Mouse (Mus musculus): ENCODE measurements at regions not wholly inside any gene's neighbourhood (a gene's known extent, or its start where the extent isn't known, plus 50 kb on each side); places are given as distances from the start of the nearest gene placed in this dataset.

- peak; percentile 54 to 70 for DNase-seq
Measured at GRCm38 (mm10) chr6:143373686-143374273, 206.8 kb downstream of the Etnk1 start.

- no peak for DNase-seq
Measured at GRCm38 (mm10) chr6:143375951-143376713, 209.1 kb downstream of the Etnk1 start.

- no peak for DNase-seq
Measured at GRCm38 (mm10) chr6:143377121-143377520, 210.1 kb downstream of the Etnk1 start.

GRCm38 (mm10) chr6:143378126-143378525, 211.1 kb downstream of the Etnk1 start:
- no peak for DNase-seq

DNA sequence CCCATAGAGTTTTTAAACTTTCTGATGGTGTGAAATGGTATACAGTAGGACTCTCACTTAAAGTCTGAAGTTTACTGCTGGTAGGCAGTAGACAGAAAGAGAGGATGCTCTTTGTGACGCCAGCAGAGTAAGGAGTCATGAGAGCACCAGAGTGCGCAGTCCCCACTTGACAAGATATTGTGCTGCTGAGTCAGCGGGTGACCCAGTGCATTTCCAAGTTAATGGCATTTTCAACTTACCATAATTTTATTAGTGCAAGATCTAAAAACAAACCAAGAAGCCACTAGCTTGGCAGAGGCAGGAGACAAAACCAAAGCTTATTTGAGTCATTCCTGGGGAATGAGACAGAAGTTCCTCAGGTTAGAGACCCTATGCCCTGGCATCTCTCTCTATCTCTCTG, 213.5 kb downstream of the Etnk1 start:
- no peak for DNase-seq

- no peak for DNase-seq
Measured at GRCm38 (mm10) chr6:143386597-143387450, 219.8 kb downstream of the Etnk1 start.

DNA sequence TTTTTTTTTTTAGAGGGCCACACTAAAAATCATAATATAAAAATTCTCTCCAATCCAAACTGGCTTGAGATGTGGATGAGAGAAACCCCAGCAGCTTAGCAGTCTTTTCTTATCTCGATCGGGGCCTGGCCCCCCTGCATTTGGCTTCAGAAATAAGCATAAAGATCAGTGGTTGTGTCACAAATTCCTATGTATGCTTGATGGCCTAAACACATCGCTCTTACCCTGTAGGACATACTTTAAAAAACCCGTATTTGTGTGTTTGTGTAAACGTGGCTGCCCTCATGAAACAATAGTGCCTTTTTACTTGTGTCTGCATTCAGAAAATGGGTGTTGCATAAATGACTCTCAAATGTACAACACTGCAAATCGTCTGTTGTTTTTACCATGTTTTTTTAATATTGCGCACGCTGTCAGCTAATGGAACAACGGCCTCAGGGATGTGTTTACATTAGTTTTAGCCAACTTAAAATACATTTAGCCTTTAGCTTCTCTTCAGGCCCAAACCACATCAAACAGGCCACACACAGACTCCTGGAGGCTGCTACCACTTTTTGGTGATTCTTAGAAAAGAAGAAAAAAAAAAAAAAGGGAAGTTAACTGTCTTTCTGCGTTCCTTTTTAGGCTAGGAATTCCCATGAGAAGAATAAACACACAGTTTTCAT, 226.7 kb downstream of the Etnk1 start:
- no peak for DNase-seq

DNA sequence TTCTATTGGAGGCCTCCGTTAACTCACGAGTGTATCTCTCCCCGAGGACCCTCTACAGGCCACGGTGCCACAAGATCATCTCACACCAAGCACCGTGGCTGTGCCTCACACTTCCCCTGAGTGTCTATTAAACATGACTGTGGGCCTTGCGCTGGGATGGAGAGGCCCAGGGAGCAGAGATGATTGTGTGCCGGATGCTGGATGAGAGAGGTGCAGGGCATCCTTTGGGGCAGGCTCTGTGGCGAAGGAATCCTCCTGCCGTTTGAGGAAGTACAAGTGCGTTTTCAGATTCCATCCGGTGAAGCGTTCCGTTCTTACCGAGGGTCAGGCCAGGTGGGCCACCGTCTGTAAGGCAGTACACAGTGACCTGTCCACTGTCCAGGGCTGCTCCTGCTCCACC, 227.4 kb downstream of the Etnk1 start:
- no peak for DNase-seq

- no peak for DNase-seq
Measured at GRCm38 (mm10) chr6:143401436-143401835, 234.4 kb downstream of the Etnk1 start.

GRCm38 (mm10) chr6:143401921-143402320, 234.9 kb downstream of the Etnk1 start:
- DNase-seq, result no peak

DNA sequence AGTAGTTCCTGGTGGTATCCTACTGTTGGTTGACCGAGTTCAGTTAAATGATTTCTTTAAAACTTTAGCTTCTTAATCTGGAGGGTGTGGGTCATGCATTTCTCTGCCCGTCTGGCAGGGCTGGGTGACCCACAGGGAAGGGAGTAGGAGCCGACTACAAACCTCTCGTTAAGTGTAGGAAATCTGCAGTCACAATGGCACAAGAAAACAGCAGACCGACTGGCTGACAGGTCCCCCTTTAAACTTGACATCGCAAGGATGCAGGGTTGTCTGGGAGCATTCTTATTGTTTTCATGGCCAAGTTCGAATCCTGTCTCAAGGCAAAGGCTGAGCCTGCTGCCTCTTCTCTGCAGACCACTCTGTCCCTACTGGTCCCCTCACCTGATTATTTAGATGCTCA, 235.7 kb downstream of the Etnk1 start:
- no peak for DNase-seq

- DNase-seq, result no peak
Measured at GRCm38 (mm10) chr6:143404521-143404920, 237.5 kb downstream of the Etnk1 start.

DNA sequence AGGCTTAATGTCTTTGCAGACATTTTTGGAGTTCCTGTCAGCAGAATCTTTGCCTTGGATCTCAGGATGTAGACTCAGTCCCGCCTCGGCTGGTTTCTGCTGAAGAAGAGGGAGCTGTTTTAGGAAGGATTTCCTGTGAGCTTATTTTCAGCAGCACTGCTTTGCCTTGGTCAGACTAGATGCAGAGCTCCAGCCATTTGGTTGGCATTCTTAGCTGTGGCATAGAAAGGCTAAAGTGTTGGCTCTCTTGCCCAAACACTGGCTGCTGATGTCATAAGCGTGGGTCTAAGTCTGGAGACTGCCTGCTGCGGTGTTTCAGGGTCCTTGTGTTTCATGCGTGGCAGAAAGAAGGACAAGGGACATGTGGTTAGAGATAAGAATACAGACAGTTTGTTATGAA, 245.0 kb downstream of the Etnk1 start:
- no peak for DNase-seq

- no peak for DNase-seq
Measured at GRCm38 (mm10) chr6:143412721-143413120, 245.7 kb downstream of the Etnk1 start.

DNA sequence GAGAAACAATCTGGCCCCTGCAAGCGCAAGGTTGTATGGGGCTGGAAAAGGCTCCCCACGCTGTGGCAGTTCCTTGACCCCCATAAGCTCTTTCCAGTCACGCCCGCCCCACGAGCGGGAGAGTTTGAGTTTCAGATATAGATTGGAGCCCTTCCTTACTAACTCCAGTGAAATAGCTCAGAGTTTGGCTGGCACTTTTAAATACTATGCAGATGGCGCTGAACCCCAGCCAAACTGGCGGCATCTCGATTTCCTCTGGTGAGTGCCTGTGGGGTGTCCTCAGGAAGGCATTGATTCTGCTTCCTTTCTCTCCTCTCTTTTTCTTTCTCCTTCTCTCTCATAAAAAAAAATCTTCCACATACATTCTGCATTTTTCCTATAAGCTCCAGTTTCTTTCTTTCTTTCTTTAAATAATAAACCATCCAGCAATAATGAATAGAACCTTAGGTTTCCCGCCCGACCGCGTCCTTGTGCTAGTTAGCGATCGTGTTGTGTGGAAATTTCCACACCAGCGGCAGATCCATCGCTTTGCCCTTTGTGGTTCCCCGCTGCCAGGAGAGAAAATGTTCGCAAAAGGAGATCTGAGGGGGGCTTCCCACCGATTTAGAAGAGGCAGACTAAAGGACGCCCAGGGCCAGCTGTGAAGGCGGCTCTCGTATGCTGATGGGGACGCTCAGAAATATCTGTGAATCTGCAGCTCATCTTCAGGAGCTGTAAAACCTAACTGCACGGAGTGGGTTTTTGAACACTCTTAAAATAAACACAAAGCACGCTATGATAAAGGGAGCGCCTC, 247.8 kb downstream of the Etnk1 start:
- no peak for DNase-seq

DNA sequence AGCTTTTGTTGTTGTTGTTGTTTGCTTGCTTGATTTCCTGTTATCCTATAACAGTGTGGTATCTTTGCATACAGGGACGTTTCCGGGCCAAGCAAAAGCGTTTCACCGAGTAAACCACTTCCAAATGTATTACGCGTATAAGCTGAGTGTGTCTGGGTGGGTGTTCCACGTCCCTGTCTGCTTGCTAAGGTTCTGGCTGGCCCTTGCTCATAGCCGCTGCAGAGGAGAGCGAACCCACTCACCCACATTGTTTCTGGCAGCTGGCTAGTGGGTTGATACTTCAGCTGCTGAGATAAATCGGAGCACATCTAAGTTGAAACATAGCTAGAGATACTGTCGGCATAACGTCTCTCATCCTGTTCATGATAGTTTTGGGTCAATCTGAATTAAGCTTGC, 248.4 kb downstream of the Etnk1 start:
- no peak for DNase-seq

DNA sequence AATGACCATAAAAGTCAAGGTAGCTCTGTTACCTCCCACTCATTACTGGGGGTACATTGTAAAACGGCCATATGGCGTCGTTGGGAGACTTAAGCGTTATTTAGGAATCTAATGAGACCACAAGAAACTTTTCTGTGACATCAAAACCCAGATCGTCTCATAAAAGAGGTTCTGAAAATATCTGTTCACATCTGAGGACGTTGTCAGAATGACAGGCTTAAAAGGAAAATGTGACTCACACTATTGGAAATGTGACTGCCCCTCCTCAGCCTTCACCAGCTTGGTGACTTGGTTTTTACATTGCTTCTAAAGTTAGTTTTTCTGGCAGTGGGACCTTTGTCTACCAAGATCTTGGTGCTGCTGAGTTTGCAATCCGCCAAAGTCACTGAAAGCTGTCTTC, 252.9 kb downstream of the Etnk1 start:
- no peak for DNase-seq

DNA sequence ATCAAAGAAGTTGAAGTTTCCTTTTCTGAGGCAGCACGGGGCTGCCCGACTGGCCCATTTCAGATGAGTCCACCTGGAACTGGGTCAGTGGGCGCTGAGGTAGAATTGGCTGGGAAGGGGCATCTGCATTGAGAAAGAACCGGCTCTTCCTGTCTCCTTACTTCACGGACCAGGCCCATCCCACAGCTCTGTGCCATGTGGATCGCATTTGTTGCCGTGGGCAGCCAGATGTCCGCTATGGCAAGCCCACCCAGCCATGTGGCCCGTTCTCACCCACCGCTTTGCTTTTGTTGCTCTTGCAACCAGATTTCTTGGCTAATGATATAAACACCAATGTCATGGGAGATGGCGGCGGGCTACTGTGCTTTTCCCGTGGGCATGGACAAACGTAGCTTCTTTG, 256.0 kb downstream of the Etnk1 start:
- DNase-seq, result no peak

DNA sequence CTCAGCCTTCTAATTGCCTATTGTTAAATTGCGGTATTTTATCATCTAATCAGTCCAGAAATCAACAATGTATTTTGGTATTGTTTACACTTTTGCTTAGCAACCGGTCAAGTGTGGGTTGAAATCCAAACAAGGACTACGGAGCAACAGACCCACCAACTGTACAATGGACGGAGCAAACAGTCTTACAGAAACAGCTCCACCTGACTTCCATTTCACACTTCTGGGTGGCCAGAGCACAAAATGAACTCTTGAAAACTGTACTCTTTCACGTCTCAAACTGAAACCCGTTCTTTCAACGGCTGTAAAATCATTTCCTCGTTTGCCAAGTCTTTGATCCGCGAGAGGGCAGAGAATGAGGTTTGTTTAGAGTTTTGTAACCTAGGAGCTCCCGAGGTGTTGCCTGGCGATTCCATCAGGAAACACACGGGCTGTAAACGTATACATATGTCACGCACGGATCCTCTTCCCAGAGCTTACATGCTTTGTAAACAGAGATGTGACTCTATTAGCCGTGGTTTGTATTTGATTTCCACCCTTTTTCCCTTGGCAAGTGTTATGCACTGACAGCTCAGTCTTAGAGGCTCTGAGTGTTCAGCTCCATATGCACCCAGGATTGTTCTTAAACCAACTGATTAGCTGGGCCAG, 258.3 kb downstream of the Etnk1 start:
- DNase-seq, result no peak

DNA sequence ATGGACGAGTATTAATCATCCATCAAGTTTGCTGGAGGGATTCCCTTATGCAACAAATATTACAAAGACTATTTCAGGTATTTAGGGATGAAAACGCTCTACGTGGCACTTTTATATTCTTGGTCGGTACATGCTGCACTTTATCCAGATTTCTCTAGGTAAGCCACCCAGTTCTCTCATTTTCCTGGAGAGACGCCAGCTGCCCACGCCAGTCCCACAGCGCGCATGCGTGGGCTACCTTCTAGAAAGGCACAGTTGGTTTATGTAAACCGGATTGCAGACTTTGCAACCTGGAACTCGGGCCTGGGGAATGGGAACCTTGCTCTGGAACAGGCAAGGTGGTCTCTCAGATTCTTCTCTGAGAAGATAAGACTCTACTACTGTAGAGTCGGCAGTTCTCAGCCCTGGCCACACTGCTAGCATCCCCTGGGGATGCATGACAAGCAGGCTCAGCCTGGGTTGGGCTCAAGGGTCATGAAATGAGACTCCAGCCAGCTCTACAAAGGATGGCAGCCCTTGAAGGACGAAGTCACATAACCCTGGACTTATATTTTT, 265.0 kb downstream of the Etnk1 start:
- DNase-seq, result no peak
